Mouse (Mus musculus) kidney, postnatal 0 days (tissue): ENCODE results near the gene Dst. TPM values are rescaled to one million over a fixed set of nuclear protein-coding genes. Genes with fewer than 3 reads are reported as not detected.

Experiments used
- ATAC-seq: fragments of 200-750 bp; cut with Nextera tagmentation; replicated peaks from 2 replicates; pipeline ENCODE4 v1.8.0; 2017; ENCODE audit warnings: low read depth, moderate number of reproducible peaks, moderate TSS enrichment, moderate library complexity; ENCODE audit not compliant: low FRiP score
- DNase-seq: peaks from one replicate; pipeline ENCODE4 v3.0.0-alpha.2; 2016; ENCODE audit warnings: low spot score
- H3K27ac ChIP-seq: fragments of 300-500 bp; sonication (generic); 2 replicates; pipeline ENCODE4 v1.5.1; 2014; ENCODE audit warnings: mild to moderate bottlenecking
- H3K27me3 ChIP-seq: fragments of 300-500 bp; sonication (generic); 2 replicates; pipeline ENCODE4 v1.6.1; 2014; ENCODE audit warnings: low read length, mixed read lengths; ENCODE audit not compliant: insufficient read depth
- H3K36me3 ChIP-seq: fragments of 300-500 bp; sonication (generic); 2 replicates; pipeline ENCODE4 v1.6.1; 2014; ENCODE audit warnings: low read length, mixed read lengths; ENCODE audit not compliant: insufficient read depth
- H3K4me1 ChIP-seq: fragments of 300-500 bp; sonication (generic); replicated peaks from 2 replicates; pipeline ENCODE4 v1.6.1; 2014; ENCODE audit warnings: antibody characterized with exemption, low read length, mixed read lengths; ENCODE audit not compliant: insufficient read depth
- H3K4me2 ChIP-seq: fragments of 300-500 bp; sonication (generic); 2 replicates; pipeline ENCODE4 v1.6.1; 2014; ENCODE audit warnings: mild to moderate bottlenecking, low read length, moderate library complexity, mixed read lengths
- H3K4me3 ChIP-seq: fragments of 300-500 bp; sonication (generic); replicated peaks from 2 replicates; pipeline ENCODE4 v1.5.1; 2014; ENCODE audit warnings: low read depth, low read length
- H3K9ac ChIP-seq: fragments of 300-500 bp; sonication (generic); 2 replicates; pipeline ENCODE4 v1.6.1; 2014; ENCODE audit warnings: low read depth, low read length
- H3K9me3 ChIP-seq: fragments of 300-500 bp; sonication (generic); replicated peaks from 2 replicates; pipeline ENCODE4 v1.6.1; 2016; ENCODE audit warnings: low read length, inconsistent platforms, mixed read lengths
- CTCF ChIP-seq: IDR thresholded peaks from 2 replicates; pipeline ENCODE4 v1.5.1; 2016; ENCODE audit warnings: antibody characterized with exemption, low read depth, mild to moderate bottlenecking, moderate library complexity
- WGBS: fragments of 180-500 bp; shearing (Covaris S2); extraction: QIAGEN DNeasy Blood & Tissue Kit; methylation state at CpG from one replicate; pipeline ENCODE4 v1.1.7; 2014; 5-methylcytosine and 5-hydroxymethylcytosine counted together
- polyA plus RNA-seq: library from polyadenylated mRNA; unstranded; fragments of >200 nt; fragmentation: Nextera tagmentation; extraction: Ambion mirVana; gene quantifications from 2 replicates; pipeline ENCODE4 v1.2.1, GENCODE M21; 2015

Gene Dst
- polyA plus RNA-seq, 1 experiment from 2014 or later = 22.4 TPM

- H3K27ac ChIP-seq = no peak overlapping the region
- peaks cover 10% of the 10 kb centered on the region; the same call in 1 of the 2 replicates for H3K36me3 ChIP-seq
- no peak overlapping the region for H3K4me2 ChIP-seq
- no peak overlapping the region for H3K9ac ChIP-seq
- DNase-seq (no peak), ATAC-seq (no peak)
- no peaks in the 10 kb centered on the region for H3K9me3 ChIP-seq
- TF ChIP-seq CTCF = no peak
- no peaks in the 10 kb centered on the region for H3K4me1 ChIP-seq
- 97% methylated on average over 12 of the region's 12 CpGs for whole genome bisulfite sequencing
- H3K27me3 ChIP-seq = no peaks in the 10 kb centered on the region
- no peak overlapping the region for H3K4me3 ChIP-seq
Observed at GRCm38 (mm10) chr1:34309396-34309795, 401.4 kb downstream of the Dst start.

- no peak overlapping the region for H3K9ac ChIP-seq
- WGBS = 74% methylated on average over 8 of the region's 8 CpGs
- no peak overlapping the region for H3K27ac ChIP-seq
- DNase-seq (no peak), ATAC-seq (peak; percentile 67)
- no peak overlapping the region for H3K4me3 ChIP-seq
- no peaks in the 10 kb centered on the region for H3K4me1 ChIP-seq
- peaks cover 10% of the 10 kb centered on the region; the same call in 1 of the 2 replicates for H3K36me3 ChIP-seq
- no peak for TF ChIP-seq CTCF
- H3K27me3 ChIP-seq = no peaks in the 10 kb centered on the region
- H3K9me3 ChIP-seq = no peaks in the 10 kb centered on the region
- H3K4me2 ChIP-seq = no peak overlapping the region
Observed at GRCm38 (mm10) chr1:34310532-34311250, 402.7 kb downstream of the Dst start.

GRCm38 (mm10) chr1:34312806-34313205 is 404.8 kb downstream of the Dst start:
- DNase-seq (no peak), ATAC-seq (no peak)
- no peaks in the 10 kb centered on the region for H3K4me1 ChIP-seq
- 91% methylated on average over 4 of the region's 4 CpGs for WGBS
- no peak overlapping the region for H3K4me3 ChIP-seq
- H3K27me3 ChIP-seq = no peaks in the 10 kb centered on the region
- H3K4me2 ChIP-seq = no peak overlapping the region
- no peak for TF ChIP-seq CTCF
- H3K36me3 ChIP-seq = peaks cover 3% of the 10 kb centered on the region; the same call in 1 of the 2 replicates
- no peaks in the 10 kb centered on the region for H3K9me3 ChIP-seq
- H3K9ac ChIP-seq = no peak overlapping the region
- H3K27ac ChIP-seq = no peak overlapping the region

GRCm38 (mm10) chr1:34315381-34315780 is 407.4 kb downstream of the Dst start:
- Histone ChIP-seq H3K9ac (no peak overlapping the region), H3K9me3 (no peaks in the 10 kb centered on the region), H3K36me3 (no peaks in the 10 kb centered on the region), H3K4me1 (no peaks in the 10 kb centered on the region), H3K27me3 (no peaks in the 10 kb centered on the region), H3K27ac (no peak overlapping the region), H3K4me2 (no peak overlapping the region), H3K4me3 (no peak overlapping the region)
- 27% methylated on average over 5 of the region's 5 CpGs for WGBS
- ATAC-seq (no peak), DNase-seq (no peak)
- no peak for TF ChIP-seq CTCF

GRCm38 (mm10) chr1:34324255-34324654 is 416.2 kb downstream of the Dst start:
- Histone ChIP-seq H3K9ac (no peak overlapping the region), H3K27ac (no peak overlapping the region), H3K4me1 (no peaks in the 10 kb centered on the region), H3K36me3 (no peaks in the 10 kb centered on the region), H3K27me3 (no peaks in the 10 kb centered on the region), H3K4me3 (no peak overlapping the region), H3K9me3 (no peaks in the 10 kb centered on the region), H3K4me2 (no peak overlapping the region)
- DNase-seq = no peak
- no peak for ATAC-seq
- 84% methylated on average over 7 of the region's 7 CpGs for WGBS
- TF ChIP-seq CTCF = no peak

- no peak for ATAC-seq
- H3K27me3 ChIP-seq = no peaks in the 10 kb centered on the region
- no peak for TF ChIP-seq CTCF
- H3K4me1 ChIP-seq = no peaks in the 10 kb centered on the region
- no peaks in the 10 kb centered on the region for H3K9me3 ChIP-seq
- no peaks in the 10 kb centered on the region for H3K36me3 ChIP-seq
- no peak overlapping the region for H3K9ac ChIP-seq
- H3K4me3 ChIP-seq = no peak overlapping the region
- H3K4me2 ChIP-seq = no peak overlapping the region
- H3K27ac ChIP-seq = no peak overlapping the region
- 70% methylated on average over 6 of the region's 6 CpGs for WGBS
- no peak for DNase-seq
Observed at GRCm38 (mm10) chr1:34328606-34329005, 420.6 kb downstream of the Dst start.
